Mouse (Mus musculus): Measurements from ENCODE around the gene Kif1b.

GRCm38 (mm10) chr4:149177046-149177445 is 130.4 kb downstream of the Kif1b start:
- TF ChIP-seq POLR2A (IDR thresholded peaks at IDR 0.05; ENCODE audit: insufficient read depth, low read depth, low read length): no peak
- no peak for TF ChIP-seq CTCF (IDR thresholded peaks at IDR 0.05)
- TF ChIP-seq EP300 (IDR thresholded peaks at IDR 0.05; ENCODE audit: insufficient read depth, low read depth, low read length): no peak
